Mouse (Mus musculus): ENCODE data around the gene Stk39. TPM values are rescaled to one million over a fixed set of nuclear protein-coding genes. Genes with fewer than 3 reads are reported as not detected.

The Stk39 gene
- polyA plus RNA-seq, 1 experiment from 2014 or later, result 39.0 TPM

DNA sequence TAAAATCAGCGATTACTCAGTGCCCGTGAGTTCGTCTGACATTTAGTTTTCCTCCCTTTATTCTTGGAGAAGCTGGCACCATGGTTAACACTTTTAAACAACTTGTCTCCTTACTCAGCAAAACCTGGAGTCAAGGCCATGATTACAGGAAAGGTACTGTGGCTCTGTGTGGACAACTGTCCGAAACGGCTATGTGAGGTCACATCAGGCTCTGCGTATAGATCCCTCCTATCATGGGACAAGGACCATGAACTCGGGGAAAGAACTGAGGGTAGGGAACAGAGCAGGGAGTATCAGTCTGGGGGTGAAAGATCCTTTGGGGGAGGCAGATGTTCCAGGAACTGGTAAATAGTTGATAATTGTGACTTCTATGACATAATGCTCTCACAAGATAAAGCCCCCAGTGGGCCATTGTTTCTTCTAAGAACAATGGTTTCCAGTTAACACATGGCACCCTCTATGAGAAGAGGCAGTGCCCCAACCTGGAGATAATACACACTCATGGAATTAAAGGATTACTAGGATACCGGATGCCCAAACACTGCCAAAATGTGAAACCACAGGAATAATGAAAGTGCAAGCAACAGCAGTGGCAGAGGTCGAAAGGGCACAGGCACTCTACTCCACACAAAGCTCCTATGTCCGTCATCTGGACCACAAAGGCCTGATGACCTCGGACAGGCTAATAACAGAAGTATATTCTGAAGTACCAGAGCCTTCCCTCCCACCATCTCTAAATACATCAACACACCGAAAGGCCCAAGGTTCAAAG, 64.7 kb downstream of the Stk39 start:
- Histone ChIP-seq H3K4me1 (ENCODE audit: control insufficient read depth, insufficient read depth, low read length) (peaks cover 43% of the 10 kb centered on the region), H3K9ac (replicated peaks; ENCODE audit: low read length) (no peak overlapping the region), H3K9me3 (ENCODE audit: control insufficient read depth, low read length) (no peaks in the 10 kb centered on the region), H3K27ac (replicated peaks; ENCODE audit: low read depth, low read length) (no peak overlapping the region), H3K27me3 (ENCODE audit: control insufficient read depth, insufficient read depth, low read length) (no peaks in the 10 kb centered on the region), H3K36me3 (ENCODE audit: control insufficient read depth, insufficient read depth, low read length) (no peaks in the 10 kb centered on the region), H3K4me3 (replicated peaks; ENCODE audit: low read depth, low read length) (no peak overlapping the region), H3K4me2 (ENCODE audit: low read length) (no peak overlapping the region)
- DNase-seq (no peak), ATAC-seq (ENCODE audit: low FRiP score, low TSS enrichment) (no peak)
- WGBS, result 31% methylated on average over 12 of the region's 12 CpGs

- H3K4me2 ChIP-seq (ENCODE audit: low read length), result 0 out of 2 replicates have a peak overlapping the region, but pooled peaks have one; percentile 18
- ATAC-seq (ENCODE audit: low FRiP score, low TSS enrichment), result no peak
- H3K9ac ChIP-seq (replicated peaks; ENCODE audit: low read length), result no peak overlapping the region
- H3K4me1 ChIP-seq (ENCODE audit: control insufficient read depth, insufficient read depth, low read length), result peaks cover 43% of the 10 kb centered on the region
- DNase-seq, result peak; percentile 46
- 12% methylated on average over 12 of the region's 12 CpGs for WGBS
- H3K27me3 ChIP-seq (ENCODE audit: control insufficient read depth, insufficient read depth, low read length), result no peaks in the 10 kb centered on the region
- H3K36me3 ChIP-seq (ENCODE audit: control insufficient read depth, insufficient read depth, low read length), result no peaks in the 10 kb centered on the region
- no peak overlapping the region; the same call in 1 of the 2 replicates for H3K27ac ChIP-seq (replicated peaks; ENCODE audit: low read depth, low read length)
- no peaks in the 10 kb centered on the region for H3K9me3 ChIP-seq (ENCODE audit: control insufficient read depth, low read length)
- no peak overlapping the region for H3K4me3 ChIP-seq (replicated peaks; ENCODE audit: low read depth, low read length)
Observed at GRCm38 (mm10) chr2:68406571-68407074, 65.4 kb downstream of the Stk39 start.

- Histone ChIP-seq H3K4me2 (ENCODE audit: low read length) (peak overlapping the region; percentile 23), H3K9me3 (ENCODE audit: control insufficient read depth, low read length) (no peaks in the 10 kb centered on the region), H3K27ac (replicated peaks; ENCODE audit: low read depth, low read length) (no peak overlapping the region), H3K36me3 (ENCODE audit: control insufficient read depth, insufficient read depth, low read length) (no peaks in the 10 kb centered on the region), H3K4me1 (ENCODE audit: control insufficient read depth, insufficient read depth, low read length) (peaks cover 43% of the 10 kb centered on the region), H3K4me3 (replicated peaks; ENCODE audit: low read depth, low read length) (no peak overlapping the region), H3K9ac (replicated peaks; ENCODE audit: low read length) (no peak overlapping the region), H3K27me3 (ENCODE audit: control insufficient read depth, insufficient read depth, low read length) (no peaks in the 10 kb centered on the region)
- DNase-seq, result peak; percentile 51
- WGBS, result 39% methylated on average over 16 of the region's 16 CpGs
- no peak for ATAC-seq (ENCODE audit: low FRiP score, low TSS enrichment)
Observed at GRCm38 (mm10) chr2:68405163-68405715, 66.8 kb downstream of the Stk39 start.

DNA sequence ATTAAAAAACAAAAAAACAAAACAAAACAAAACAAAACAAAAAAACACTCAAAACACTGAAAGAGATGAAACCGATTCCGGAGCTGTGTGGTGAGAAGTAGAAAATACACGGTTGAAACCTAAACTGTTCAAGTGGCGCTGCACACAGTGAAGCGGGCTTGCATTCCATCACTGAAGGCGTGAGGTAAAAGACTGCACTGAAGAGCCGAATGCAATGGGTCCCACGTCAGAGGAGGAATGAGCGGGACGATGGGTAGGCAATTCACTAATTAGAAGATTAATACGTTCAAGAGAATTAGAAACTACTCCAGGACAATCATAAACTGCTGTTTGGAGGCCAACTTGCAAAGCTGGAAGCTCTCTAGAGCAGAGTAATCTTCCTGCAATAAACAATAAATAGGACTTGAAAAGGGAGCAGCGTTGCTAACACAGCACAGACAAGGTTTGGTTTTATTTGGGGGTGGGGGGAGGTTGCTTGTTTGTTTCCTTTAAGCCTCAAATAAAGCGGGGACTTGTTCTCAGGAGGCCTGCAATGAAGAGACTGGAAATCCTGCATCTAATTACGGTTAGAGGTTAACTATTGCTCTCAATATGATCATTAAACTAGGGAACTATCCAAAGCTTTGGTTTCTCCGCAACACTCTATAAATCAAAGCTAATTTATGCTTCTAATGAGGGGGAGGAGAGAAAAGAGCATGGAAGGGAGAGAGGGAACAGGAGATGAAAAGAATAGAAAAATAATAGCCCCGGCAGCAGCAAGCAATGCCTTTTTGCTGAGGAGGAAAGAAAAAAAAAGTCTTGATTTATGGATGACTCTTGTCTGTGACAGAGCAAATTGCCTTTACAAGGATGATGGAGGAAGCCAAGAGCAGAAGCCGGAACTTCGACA, 67.5 kb downstream of the Stk39 start:
- H3K4me3 ChIP-seq (replicated peaks; ENCODE audit: low read depth, low read length), result no peak overlapping the region
- 20% methylated on average over 18 of the region's 18 CpGs for WGBS
- no peaks in the 10 kb centered on the region for H3K9me3 ChIP-seq (ENCODE audit: control insufficient read depth, low read length)
- no peaks in the 10 kb centered on the region for H3K36me3 ChIP-seq (ENCODE audit: control insufficient read depth, insufficient read depth, low read length)
- H3K27ac ChIP-seq (replicated peaks; ENCODE audit: low read depth, low read length), result 0 out of 2 replicates have a peak overlapping the region, but pooled peaks have one; percentile 53
- H3K4me2 ChIP-seq (ENCODE audit: low read length), result peak overlapping the region; percentile 23
- H3K27me3 ChIP-seq (ENCODE audit: control insufficient read depth, insufficient read depth, low read length), result no peaks in the 10 kb centered on the region
- DNase-seq (peak; percentile 60), ATAC-seq (ENCODE audit: low FRiP score, low TSS enrichment) (no peak; the same call in 1 of the 2 replicates)
- peaks cover 43% of the 10 kb centered on the region for H3K4me1 ChIP-seq (ENCODE audit: control insufficient read depth, insufficient read depth, low read length)
- H3K9ac ChIP-seq (replicated peaks; ENCODE audit: low read length), result no peak overlapping the region

DNA sequence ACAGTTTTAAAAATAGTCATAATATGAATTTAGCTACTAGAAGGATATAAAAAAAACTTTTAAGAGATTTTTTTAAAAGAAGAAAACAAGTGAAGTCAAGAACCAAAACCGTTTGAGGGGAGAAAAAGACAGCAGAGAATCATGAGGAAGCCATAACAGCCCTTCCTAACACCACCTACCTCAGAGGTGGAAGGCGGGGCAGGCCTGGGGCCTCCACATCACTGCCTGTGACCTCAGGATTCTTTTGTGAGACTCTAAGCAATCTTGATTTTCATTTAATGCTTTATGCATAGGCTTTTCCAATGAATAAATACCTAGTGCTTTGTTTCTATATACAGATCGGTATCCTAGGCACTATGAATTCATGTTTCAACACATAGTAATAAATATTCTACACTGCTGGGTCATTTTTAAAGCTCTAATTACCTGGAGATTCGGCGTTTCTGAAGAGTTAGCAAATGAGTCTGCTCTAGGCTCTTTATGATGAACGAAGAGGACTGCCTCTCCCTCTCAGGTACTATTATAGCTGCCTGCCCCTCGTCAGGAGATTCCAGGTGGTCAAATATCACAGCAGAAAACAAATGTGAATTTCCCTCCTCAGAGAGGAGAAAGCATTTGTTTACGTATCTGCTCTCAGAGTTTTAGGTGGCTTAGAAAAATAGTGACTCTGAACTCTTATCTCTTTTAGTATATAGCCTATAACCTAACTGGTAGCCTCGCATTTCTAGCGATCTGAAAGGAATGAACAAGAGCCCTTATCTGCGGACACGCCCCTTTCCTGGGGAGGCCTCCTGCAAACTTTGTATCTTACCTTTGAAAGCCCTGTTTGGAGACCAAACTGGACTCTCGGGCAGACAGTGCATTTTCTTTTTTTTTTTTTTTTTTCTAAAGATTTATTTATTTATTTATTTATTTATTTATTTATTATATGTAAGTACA, 78.2 kb downstream of the Stk39 start:
- ATAC-seq (ENCODE audit: low FRiP score, low TSS enrichment), result no peak
- Histone ChIP-seq H3K4me1 (ENCODE audit: control insufficient read depth, insufficient read depth, low read length) (no peaks in the 10 kb centered on the region), H3K36me3 (ENCODE audit: control insufficient read depth, insufficient read depth, low read length) (0 out of 2 replicates have a peak, but pooled peaks cover 7% of the 10 kb centered on the region), H3K9ac (replicated peaks; ENCODE audit: low read length) (no peak overlapping the region), H3K27me3 (ENCODE audit: control insufficient read depth, insufficient read depth, low read length) (no peaks in the 10 kb centered on the region), H3K9me3 (ENCODE audit: control insufficient read depth, low read length) (no peaks in the 10 kb centered on the region), H3K27ac (replicated peaks; ENCODE audit: low read depth, low read length) (no peak overlapping the region), H3K4me2 (ENCODE audit: low read length) (no peak overlapping the region), H3K4me3 (replicated peaks; ENCODE audit: low read depth, low read length) (no peak overlapping the region)
- no peak for DNase-seq
- WGBS, result 89% methylated on average over 13 of the region's 13 CpGs

DNA sequence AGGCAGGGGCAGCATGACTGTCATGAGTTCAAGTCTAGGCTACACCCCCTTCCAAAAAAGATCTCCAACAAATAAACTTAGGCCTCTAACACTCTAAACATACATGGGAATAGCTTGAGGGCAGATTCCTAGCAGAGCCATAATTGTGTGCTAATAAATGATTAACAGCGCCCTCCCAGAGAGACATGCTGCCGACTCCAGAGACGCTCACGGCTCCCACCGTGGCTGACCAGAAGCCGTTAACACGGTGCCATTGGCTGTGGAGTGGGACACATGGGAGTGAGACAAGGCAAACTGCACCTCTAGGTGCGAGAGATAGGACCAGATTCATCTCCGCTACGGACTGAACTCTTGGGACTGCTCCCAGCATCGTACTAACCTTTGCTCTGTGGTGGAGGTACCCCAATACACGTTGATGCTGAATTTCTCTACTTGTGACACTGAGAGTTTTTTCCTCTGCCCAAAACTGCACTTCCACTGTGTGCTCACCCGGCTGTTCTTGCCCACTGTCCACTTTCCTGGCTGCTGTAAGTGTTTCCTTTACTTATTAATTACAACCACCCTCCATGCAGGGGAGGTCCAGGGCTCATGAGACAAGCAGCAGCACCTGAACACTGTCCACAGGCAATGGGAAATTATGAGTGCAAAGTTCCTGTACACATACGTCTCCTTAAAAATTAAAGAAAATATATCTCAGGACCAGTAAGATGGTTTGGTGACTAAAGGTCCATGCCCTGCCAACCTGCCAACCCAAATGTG, 84.1 kb downstream of the Stk39 start:
- no peak overlapping the region for H3K9ac ChIP-seq (replicated peaks; ENCODE audit: low read length)
- 0 out of 2 replicates have a peak, but pooled peaks cover 7% of the 10 kb centered on the region for H3K36me3 ChIP-seq (ENCODE audit: control insufficient read depth, insufficient read depth, low read length)
- no peak overlapping the region for H3K4me2 ChIP-seq (ENCODE audit: low read length)
- DNase-seq, result no peak
- 0 out of 2 replicates have a peak, but pooled peaks cover 3% of the 10 kb centered on the region for H3K4me1 ChIP-seq (ENCODE audit: control insufficient read depth, insufficient read depth, low read length)
- no peaks in the 10 kb centered on the region for H3K9me3 ChIP-seq (ENCODE audit: control insufficient read depth, low read length)
- H3K27ac ChIP-seq (replicated peaks; ENCODE audit: low read depth, low read length), result no peak overlapping the region
- WGBS, result 87% methylated on average over 14 of the region's 14 CpGs
- ATAC-seq (ENCODE audit: low FRiP score, low TSS enrichment), result no peak
- no peak overlapping the region for H3K4me3 ChIP-seq (replicated peaks; ENCODE audit: low read depth, low read length)
- H3K27me3 ChIP-seq (ENCODE audit: control insufficient read depth, insufficient read depth, low read length), result no peaks in the 10 kb centered on the region

- peak; percentile 34 for DNase-seq
- ATAC-seq (ENCODE audit: low FRiP score, low TSS enrichment), result no peak
- WGBS, result 17% methylated on average over 10 of the region's 10 CpGs
Observed at GRCm38 (mm10) chr2:68386313-68386863, 85.7 kb downstream of the Stk39 start.

More at GRCm38 (mm10) chr2:68386313-68386863, 85.7 kb downstream of the Stk39 start:
- Histone ChIP-seq H3K36me3 (ENCODE audit: control insufficient read depth, insufficient read depth, low read length) (0 out of 2 replicates have a peak, but pooled peaks cover 3% of the 10 kb centered on the region), H3K4me2 (ENCODE audit: low read length) (no peak overlapping the region), H3K27ac (replicated peaks; ENCODE audit: low read depth, low read length) (no peak overlapping the region), H3K4me3 (replicated peaks; ENCODE audit: low read depth, low read length) (no peak overlapping the region), H3K27me3 (ENCODE audit: control insufficient read depth, insufficient read depth, low read length) (no peaks in the 10 kb centered on the region), H3K9me3 (ENCODE audit: control insufficient read depth, low read length) (no peaks in the 10 kb centered on the region), H3K4me1 (ENCODE audit: control insufficient read depth, insufficient read depth, low read length) (peaks cover 6% of the 10 kb centered on the region), H3K9ac (replicated peaks; ENCODE audit: low read length) (no peak overlapping the region)

Data from midbrain, embryonic 14.5 days (tissue).